Comparison of ENCODE assay signal across 10 mouse cellular contexts in the genomic region with DNA sequence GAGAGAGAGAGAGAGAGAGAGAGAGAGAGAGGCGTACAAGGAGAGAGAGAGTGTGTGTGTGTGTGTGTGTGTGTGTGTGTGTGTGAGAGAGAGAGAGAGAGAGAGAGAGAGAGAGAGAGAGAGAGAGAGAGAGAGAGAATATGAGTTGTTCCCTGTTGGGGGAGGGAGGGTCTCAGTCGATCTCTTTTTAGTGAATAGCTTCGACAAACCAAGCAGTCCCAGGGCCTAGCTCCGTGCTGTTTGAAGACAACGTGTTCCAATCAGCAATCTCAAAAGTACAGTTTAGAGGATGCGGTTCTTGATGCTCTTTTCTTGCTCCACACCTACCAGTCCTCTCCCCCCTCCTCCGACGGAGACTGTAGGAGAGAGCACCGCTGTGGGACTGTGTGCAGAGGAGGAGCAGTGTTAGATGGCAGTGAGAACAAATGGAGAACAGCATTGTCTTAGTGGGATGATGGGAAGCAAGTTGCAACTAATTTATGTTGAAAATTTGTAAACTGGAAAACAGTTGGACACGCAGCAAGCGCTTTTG. TPM values are rescaled to one million over a fixed set of nuclear protein-coding genes. Genes with fewer than 3 reads are reported as not detected.
DNase-seq lines count a peak whose midpoint lies in the region; ATAC-seq and TF ChIP-seq lines count a peak whose summit lies in the region.
"Had no signal": no experiment of that assay in that cellular context is flagged by ENCODE, and none has a peak within 500 bp of the region (broad histone marks: within the 10 kb centered on the region; RNA-seq: fewer than 3 reads in every experiment).

No protein-coding gene starts in this region.

- H3K79me2 ChIP-seq in heart, adult 2 months (replicated peaks; ENCODE audit: control insufficient read depth, insufficient read depth, low read length) = no peaks in the 10 kb centered on the region

- H3K27ac ChIP-seq in heart, embryonic 10.5 days = no peak overlapping the region
- H3K27ac ChIP-seq in heart, adult 2 months = no peak overlapping the region
- peak overlapping the region; percentile 88 for H3K27ac ChIP-seq in embryonic facial prominence, embryonic 14.5 days (replicated peaks; ENCODE audit: low read depth, low read length)
- no peak overlapping the region for H3K27ac ChIP-seq in intestine, embryonic 14.5 days (ENCODE audit: low read depth)
- H3K27ac ChIP-seq in neural tube, embryonic 11.5 days (ENCODE audit: low read depth, low read length) = no peak overlapping the region

- H3K9me3 ChIP-seq in heart, embryonic 10.5 days = no peaks in the 10 kb centered on the region
- H3K9me3 ChIP-seq in embryonic facial prominence, embryonic 14.5 days (ENCODE audit: control insufficient read depth, low read length) = no peaks in the 10 kb centered on the region
- no peaks in the 10 kb centered on the region for H3K9me3 ChIP-seq in intestine, embryonic 14.5 days (ENCODE audit: control insufficient read depth, low read length)
- no peaks in the 10 kb centered on the region for H3K9me3 ChIP-seq in neural tube, embryonic 11.5 days (ENCODE audit: control insufficient read depth, low read length)

- ATAC-seq in embryonic facial prominence, embryonic 14.5 days (ENCODE audit: low read depth) = peak; percentile 38
- no peak for ATAC-seq in intestine, embryonic 14.5 days (replicated peaks; ENCODE audit: low FRiP score, low TSS enrichment, low read depth)
- ATAC-seq in neural tube, embryonic 11.5 days (ENCODE audit: insufficient read depth, low FRiP score, low TSS enrichment) = no peak

- intact Hi-C loops in heart, adult 2 months (cut with DNase I) = loop anchor here (5.0 to 10.0 kb wide), 4 partner anchors 420 to 1028 kb away; no protein-coding TSS in a partner anchor

- no peak for TF ChIP-seq EP300 in heart, adult 2 months (IDR thresholded peaks at IDR 0.05; ENCODE audit: insufficient read depth, low read depth, low read length)

- WGBS in heart, embryonic 10.5 days = 4% methylated on average over 10 of the region's 11 CpGs
- WGBS in heart, adult 2 months = 32% methylated on average over 10 of the region's 11 CpGs
- WGBS in embryonic facial prominence, embryonic 14.5 days = 8% methylated on average over 10 of the region's 11 CpGs
- 13% methylated on average over 10 of the region's 11 CpGs for WGBS in intestine, embryonic 14.5 days
- WGBS in neural tube, embryonic 11.5 days = 6% methylated on average over 10 of the region's 11 CpGs

- H3K27me3 ChIP-seq in heart, embryonic 10.5 days (ENCODE audit: insufficient read depth, poor library complexity, severe bottlenecking) = peaks cover 71% of the 10 kb centered on the region
- H3K27me3 ChIP-seq in heart, adult 2 months (ENCODE audit: control insufficient read depth, insufficient read depth, low read length) = peaks cover 21% of the 10 kb centered on the region
- peaks cover 54% of the 10 kb centered on the region for H3K27me3 ChIP-seq in embryonic facial prominence, embryonic 14.5 days (replicated peaks; ENCODE audit: control insufficient read depth, insufficient read depth, low read length)
- peaks cover 67% of the 10 kb centered on the region for H3K27me3 ChIP-seq in intestine, embryonic 14.5 days (replicated peaks; ENCODE audit: control insufficient read depth, insufficient read depth, low read length)
- peaks cover 64% of the 10 kb centered on the region for H3K27me3 ChIP-seq in neural tube, embryonic 11.5 days (ENCODE audit: control insufficient read depth, insufficient read depth, low read length)

- no peak overlapping the region for H3K9ac ChIP-seq in heart, adult 2 months (ENCODE audit: low read depth, low read length)
- peak overlapping the region; percentile 91 for H3K9ac ChIP-seq in embryonic facial prominence, embryonic 14.5 days (ENCODE audit: low read depth, low read length)
- no peak overlapping the region for H3K9ac ChIP-seq in intestine, embryonic 14.5 days (ENCODE audit: low read length)
- H3K9ac ChIP-seq in neural tube, embryonic 11.5 days (ENCODE audit: low read length) = no peak overlapping the region

- H3K4me1 ChIP-seq in heart, embryonic 10.5 days = peaks cover 18% of the 10 kb centered on the region
- no peaks in the 10 kb centered on the region for H3K4me1 ChIP-seq in heart, adult 2 months (ENCODE audit: control insufficient read depth, insufficient read depth, low read length)
- peaks cover 5% of the 10 kb centered on the region; the same call in 1 of the 2 replicates for H3K4me1 ChIP-seq in embryonic facial prominence, embryonic 14.5 days (ENCODE audit: control insufficient read depth, insufficient read depth, low read length)
- peaks cover 7% of the 10 kb centered on the region for H3K4me1 ChIP-seq in intestine, embryonic 14.5 days (replicated peaks; ENCODE audit: control insufficient read depth, insufficient read depth, low read length)
- peaks cover 5% of the 10 kb centered on the region; the same call in 1 of the 2 replicates for H3K4me1 ChIP-seq in neural tube, embryonic 11.5 days (ENCODE audit: control insufficient read depth, insufficient read depth, low read length)

- no peaks in the 10 kb centered on the region for H3K36me3 ChIP-seq in heart, embryonic 10.5 days
- no peaks in the 10 kb centered on the region for H3K36me3 ChIP-seq in heart, adult 2 months (ENCODE audit: control insufficient read depth, insufficient read depth, low read length)
- peaks cover 4% of the 10 kb centered on the region; the same call in 1 of the 2 replicates for H3K36me3 ChIP-seq in embryonic facial prominence, embryonic 14.5 days (ENCODE audit: control insufficient read depth, insufficient read depth, low read length)
- no peaks in the 10 kb centered on the region for H3K36me3 ChIP-seq in intestine, embryonic 14.5 days (ENCODE audit: control insufficient read depth, insufficient read depth, low read length)
- H3K36me3 ChIP-seq in neural tube, embryonic 11.5 days (ENCODE audit: control insufficient read depth, insufficient read depth, low read length) = no peaks in the 10 kb centered on the region

- H3K4me2 ChIP-seq in embryonic facial prominence, embryonic 14.5 days (ENCODE audit: low read depth, low read length) = peak overlapping the region; percentile 74
- H3K4me2 ChIP-seq in intestine, embryonic 14.5 days (ENCODE audit: low read length) = peak overlapping the region; percentile 69
- H3K4me2 ChIP-seq in neural tube, embryonic 11.5 days (ENCODE audit: low read depth) = peak overlapping the region; percentile 74

- TF ChIP-seq CTCF in heart, adult 2 months (IDR thresholded peaks at IDR 0.05) = no peak

- TF ChIP-seq POLR2A in heart, adult 2 months (IDR thresholded peaks at IDR 0.05; ENCODE audit: insufficient read depth, low read depth, low read length) = no peak

- DNase-seq in heart, embryonic 10.5 days (ENCODE audit: low spot score) = no peak
- DNase-seq in heart, adult 2 months = no peak
- peak; percentile 57 for DNase-seq in embryonic facial prominence, embryonic 14.5 days (ENCODE audit: low spot score)
- DNase-seq in intestine, embryonic 14.5 days (ENCODE audit: low spot score) = peak; percentile 54
- no peak for DNase-seq in neural tube, embryonic 11.5 days (ENCODE audit: low spot score)
- no peak for DNase-seq in layer of hippocampus, postnatal 25 days (ENCODE audit: extremely low spot score in 1 of 2, low spot score in 1 of 2)
- no peak for DNase-seq in cerebellum, adult 9-11 months
- DNase-seq in kidney, adult 18-20 months = no peak

- H3K4me3 ChIP-seq in heart, embryonic 10.5 days = peak overlapping the region; percentile 71
- no peak overlapping the region for H3K4me3 ChIP-seq in heart, adult 2 months
- peak overlapping the region; percentile 69 for H3K4me3 ChIP-seq in embryonic facial prominence, embryonic 14.5 days (ENCODE audit: low read depth, low read length)
- H3K4me3 ChIP-seq in intestine, embryonic 14.5 days (ENCODE audit: low read depth, low read length) = no peak overlapping the region
- H3K4me3 ChIP-seq in neural tube, embryonic 11.5 days (ENCODE audit: low read depth, low read length) = no peak overlapping the region; the same call in 1 of the 2 replicates

RNA-seq across cellular contexts. Expression of a gene that starts 0.4 kb away (rescaled TPM):
- 4.0 and 8.9 TPM in 2 replicates for polyA plus RNA-seq in heart, embryonic 10.5 days (2016; fragmentation: Nextera tagmentation; extraction: Ambion mirVana)
- total RNA-seq in heart, adult 2 months (2021) = under 1 TPM in 1 of 2 experiments, not detected in 1; 0.34 TPM
- polyA plus RNA-seq in heart, adult 2 months (2012; rRNA removed) = 0.14 TPM in 1 of 2 replicates, not detected in the other
- 38.0 and 40.2 TPM in 2 replicates for polyA plus RNA-seq in embryonic facial prominence, embryonic 14.5 days (2014; fragmentation: Nextera tagmentation; extraction: Ambion mirVana)
- polyA plus RNA-seq in intestine, embryonic 14.5 days (2014; fragmentation: Nextera tagmentation; extraction: Ambion mirVana) = 2.4 and 2.8 TPM in 2 replicates
- polyA plus RNA-seq in neural tube, embryonic 11.5 days (2014; fragmentation: Nextera tagmentation; extraction: Ambion mirVana) = 0.74 and 0.97 TPM in 2 replicates
- total RNA-seq in layer of hippocampus, postnatal 25 days (2021) = 1 to 10 TPM; 4.2 to 6.1 TPM
- total RNA-seq: neutrophil, adult 5-6 weeks had no signal

RNA-seq across cellular contexts. Expression of a gene that starts 19.2 kb away (rescaled TPM):
- 0.23 and 0.57 TPM in 2 replicates for polyA plus RNA-seq in heart, embryonic 10.5 days (2016; fragmentation: Nextera tagmentation; extraction: Ambion mirVana)
- total RNA-seq in heart, adult 2 months (2021) = not detected
- polyA plus RNA-seq in heart, adult 2 months (2012; rRNA removed) = not detected in 2 replicates
- 2.8 and 3.7 TPM in 2 replicates for polyA plus RNA-seq in embryonic facial prominence, embryonic 14.5 days (2014; fragmentation: Nextera tagmentation; extraction: Ambion mirVana)
- not detected in 2 replicates for polyA plus RNA-seq in intestine, embryonic 14.5 days (2014; fragmentation: Nextera tagmentation; extraction: Ambion mirVana)
- not detected in 2 replicates for polyA plus RNA-seq in neural tube, embryonic 11.5 days (2014; fragmentation: Nextera tagmentation; extraction: Ambion mirVana)
- total RNA-seq in layer of hippocampus, postnatal 25 days (2021) = 1 to 10 TPM; 6.2 to 8.1 TPM
- total RNA-seq: heart, adult 18-20 months; neutrophil, adult 5-6 weeks had no signal

Comparison
In these comparisons a context has a peak if more than half of its experiments do, and no peak if none do; other contexts are left out.
1. H3K4me3 ChIP-seq: peak in heart, embryonic 10.5 days (single experiment) and embryonic facial prominence, embryonic 14.5 days (single experiment); none in heart, adult 2 months (single experiment), intestine, embryonic 14.5 days (single experiment) and neural tube, embryonic 11.5 days (single experiment).
2. DNase-seq: peak in embryonic facial prominence, embryonic 14.5 days (single experiment) and intestine, embryonic 14.5 days (single experiment); none in heart, embryonic 10.5 days (single experiment), heart, adult 2 months (0 of 2), neural tube, embryonic 11.5 days (single experiment), layer of hippocampus, postnatal 25 days (0 of 2), cerebellum, adult 9-11 months (single experiment) and kidney, adult 18-20 months (single experiment).
3. Peak in every context shown above with its lines, with median percentiles within 50 percentile points of each other: H3K4me2 ChIP-seq.